Mouse (Mus musculus) regulatory T cell (primary cell): ENCODE results near the gene Abcc9.

ENCODE experiments used
- in situ Hi-C: fragments of 300-600 bp; cut with MboI, MseI; formaldehyde crosslinking; loops from one replicate; pipeline ENCODE4 v1.15.1; 2025; ENCODE audit warnings: high pct_unique_total_duplicates

The Abcc9 gene

DNA sequence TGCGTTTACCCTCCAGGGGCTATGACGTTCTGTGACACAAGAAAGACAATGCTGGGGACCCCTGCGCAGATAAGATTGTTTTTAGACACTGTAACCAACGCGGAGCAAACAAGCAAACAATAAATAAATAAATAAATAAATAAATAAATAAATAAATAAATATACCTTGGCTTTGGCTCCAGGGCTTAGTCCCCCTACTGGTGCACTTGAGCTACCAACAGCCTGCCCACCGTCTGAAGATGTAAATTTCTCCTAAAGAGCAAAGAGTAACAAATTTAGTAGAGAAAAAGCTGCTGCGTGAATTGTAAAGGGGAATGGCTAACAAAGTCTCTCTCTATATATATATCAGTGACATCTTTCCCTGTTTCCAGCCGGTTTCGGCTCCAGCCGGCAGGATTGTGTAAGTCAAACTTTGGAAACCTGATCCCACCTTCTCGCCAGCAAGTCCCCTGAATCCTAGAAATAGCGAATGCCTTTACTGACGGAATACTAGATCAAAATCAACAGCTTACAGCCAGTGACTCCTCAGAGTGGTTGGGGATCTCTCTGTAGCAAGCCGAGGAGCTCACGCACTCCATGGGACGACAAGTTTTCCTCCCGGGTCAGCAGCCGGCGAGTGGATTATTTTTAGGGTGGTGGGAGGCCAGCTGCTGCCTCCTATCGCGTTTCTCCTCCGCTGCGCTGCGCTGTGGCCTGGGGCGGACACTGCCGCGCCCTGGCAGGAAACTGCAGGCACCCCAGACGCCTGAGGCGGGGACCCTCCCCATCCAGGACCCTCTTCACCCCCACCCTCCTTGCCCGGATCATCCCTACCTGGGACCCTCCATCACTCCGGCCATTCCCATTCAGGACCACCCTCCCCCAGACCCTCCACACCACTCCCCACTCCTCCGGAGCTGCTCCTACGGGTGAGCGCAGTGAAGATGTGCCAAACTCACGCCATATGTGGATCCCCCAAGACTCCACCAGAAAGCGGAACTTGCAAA lies at the start of gene Abcc9:
Abcc9 (minus strand) TSS at position 664 of the 986 bp plus-strand sequence.
- in situ Hi-C loops: no loop called here

GRCm38 (mm10) chr6:142751365-142751764 lies 49.2 kb upstream of the Abcc9 start:
- in situ Hi-C loops: no loop called here

- in situ Hi-C loops: no loop called here
Observed at GRCm38 (mm10) chr6:142748057-142748708, 46.1 kb upstream of the Abcc9 start.

DNA sequence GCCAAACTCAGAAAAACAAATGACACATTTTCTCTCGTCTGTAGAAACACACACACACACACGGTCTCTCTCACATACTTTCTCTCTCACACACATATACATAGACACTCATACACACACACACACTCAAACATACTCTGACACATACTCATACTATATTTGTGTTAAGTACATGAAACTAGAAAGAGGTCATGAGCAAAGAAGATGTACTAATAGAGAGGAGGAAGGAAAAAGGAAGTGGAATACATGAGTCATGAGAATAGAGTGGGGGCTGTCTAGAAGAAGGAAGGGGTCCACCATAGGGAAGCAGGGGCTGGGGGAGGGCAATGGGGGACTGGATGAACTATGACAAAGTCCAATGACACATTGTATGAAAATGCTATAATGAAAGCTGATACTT lies 45.0 kb upstream of the Abcc9 start:
- in situ Hi-C loops: no loop called here

DNA sequence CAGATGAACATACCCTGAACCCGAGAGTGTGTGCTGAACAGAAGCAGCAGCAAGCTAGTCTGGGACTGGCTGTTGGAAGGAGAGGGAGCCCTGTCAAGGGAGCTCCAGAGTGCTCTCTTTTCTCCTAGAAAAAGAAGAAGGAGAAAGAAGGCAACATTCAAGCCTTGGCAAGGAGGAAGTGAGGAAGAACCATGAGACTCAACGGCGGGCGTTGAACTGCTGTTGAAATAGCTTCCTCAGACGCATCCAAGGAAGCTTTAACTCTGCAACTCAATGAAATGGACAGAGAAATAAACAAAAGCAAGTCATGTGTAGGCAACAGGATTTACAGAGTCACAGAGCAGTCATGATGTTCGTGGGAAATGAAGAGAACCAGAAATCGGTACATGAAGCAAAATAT lies 44.6 kb upstream of the Abcc9 start:
- in situ Hi-C loops: no loop called here

DNA sequence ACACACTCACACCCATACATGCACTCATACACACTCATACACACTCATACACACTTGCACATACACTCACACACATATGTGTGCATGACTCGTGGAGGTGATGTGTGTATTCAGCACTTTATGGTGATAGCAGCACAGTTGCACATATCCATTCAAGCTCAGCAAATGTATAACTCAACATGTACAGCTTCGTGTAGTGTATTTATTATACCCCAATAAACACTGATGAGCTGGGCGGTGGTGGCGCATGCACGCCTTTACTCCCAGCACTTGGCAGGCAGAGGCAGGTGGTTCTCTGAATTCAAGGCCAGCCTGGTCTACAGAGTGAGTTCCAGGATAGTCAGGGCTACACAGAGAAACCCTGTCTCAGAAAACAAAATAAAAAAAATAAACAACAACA lies 43.4 kb upstream of the Abcc9 start:
- in situ Hi-C loops: no loop called here

DNA sequence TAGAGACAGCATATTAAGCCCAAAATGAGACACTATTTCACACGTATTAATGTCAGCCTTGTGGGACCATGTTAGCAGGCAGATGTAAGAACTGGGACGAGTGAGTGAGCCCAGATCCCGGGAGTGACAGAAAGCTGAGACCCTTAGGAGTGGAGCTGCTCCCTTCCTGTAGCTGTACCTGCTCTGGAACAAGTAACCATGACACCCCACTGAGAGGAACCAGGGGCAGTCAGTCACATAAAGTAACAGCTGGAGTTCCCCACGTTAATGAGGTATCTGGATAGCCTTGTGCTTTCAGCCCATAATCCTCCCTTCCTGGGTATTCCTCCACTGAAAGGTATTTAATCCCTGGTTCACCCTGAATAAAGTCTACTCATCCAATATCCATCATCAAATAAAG lies 41.1 kb upstream of the Abcc9 start:
- in situ Hi-C loops: no loop called here

- in situ Hi-C loops: no loop called here
Observed at GRCm38 (mm10) chr6:142741763-142742162, 39.6 kb upstream of the Abcc9 start.

GRCm38 (mm10) chr6:142738637-142739036 lies 36.5 kb upstream of the Abcc9 start:
- in situ Hi-C loops: no loop called here

GRCm38 (mm10) chr6:142738225-142738624 lies 36.1 kb upstream of the Abcc9 start:
- in situ Hi-C loops: no loop called here

DNA sequence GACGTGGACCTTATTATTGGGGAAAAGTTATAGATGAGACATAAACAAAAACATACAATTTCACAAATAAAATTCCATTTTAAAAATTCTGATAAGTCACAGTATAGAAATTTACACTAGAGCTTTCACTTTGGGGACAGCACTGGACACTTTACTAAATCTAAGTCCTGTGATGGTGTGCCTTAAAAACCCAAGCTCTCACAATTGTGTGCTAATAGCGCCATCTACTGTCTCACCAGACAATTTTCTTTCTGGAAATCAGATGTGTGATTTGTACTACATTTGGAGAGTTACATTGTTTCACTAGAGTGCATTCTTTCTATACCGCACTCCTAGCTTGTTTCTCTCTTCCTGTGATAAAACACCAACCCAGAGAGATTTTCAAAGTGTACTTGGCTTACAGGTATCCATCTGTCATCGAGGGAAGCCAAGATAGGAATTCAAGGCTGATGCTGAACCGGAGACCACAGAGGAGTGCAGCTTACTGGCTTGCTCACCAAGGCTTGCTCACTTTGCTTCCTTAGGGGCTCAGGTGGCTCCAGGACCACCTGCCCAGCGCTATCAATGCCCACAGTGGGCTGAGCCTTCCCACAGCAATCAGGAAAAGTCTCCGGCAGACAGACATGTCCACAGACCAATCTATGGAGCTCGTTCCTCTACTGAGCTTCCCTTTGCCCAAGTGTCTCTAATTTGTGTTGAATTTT lies 33.3 kb upstream of the Abcc9 start:
- in situ Hi-C loops: no loop called here

DNA sequence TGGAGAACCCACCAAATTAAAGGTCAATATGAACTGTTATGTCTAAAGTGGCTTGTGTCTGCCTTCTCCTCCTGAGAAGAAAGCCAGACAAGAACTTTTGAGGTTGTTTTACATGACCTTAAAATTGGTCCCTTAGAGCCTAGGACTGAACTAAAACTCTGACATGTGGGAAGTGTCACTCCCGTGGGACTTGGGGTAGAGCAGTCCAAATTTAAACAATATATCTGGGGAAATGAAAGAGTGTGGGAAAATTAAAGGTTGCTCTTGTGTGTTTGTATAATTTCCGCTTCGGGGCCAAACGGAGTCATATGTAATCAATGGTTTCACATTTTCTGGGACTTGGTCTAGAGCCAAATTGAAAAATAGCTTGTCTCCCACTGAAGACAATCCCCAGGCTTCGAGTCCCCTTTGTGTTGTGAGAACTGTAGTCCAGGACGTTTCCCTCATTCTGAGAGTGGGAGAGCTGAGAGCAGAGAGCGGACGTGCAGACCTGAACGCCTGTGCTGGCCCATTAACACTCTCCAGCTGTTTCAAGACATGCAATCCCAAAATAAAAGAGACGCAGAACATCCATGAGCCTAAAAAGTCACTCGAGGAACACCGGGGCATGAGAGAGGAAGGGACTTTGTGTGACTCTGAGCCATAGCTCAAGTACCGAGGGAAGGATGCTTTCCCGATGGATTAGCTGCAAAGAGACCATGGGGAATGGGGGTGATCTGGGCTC lies 30.6 kb upstream of the Abcc9 start:
- in situ Hi-C loops: loop anchor here (5.0 kb wide), 1 partner anchor 205 kb away; no protein-coding TSS in a partner anchor

GRCm38 (mm10) chr6:142726032-142726431 lies 23.9 kb upstream of the Abcc9 start:
- in situ Hi-C loops: no loop called here

DNA sequence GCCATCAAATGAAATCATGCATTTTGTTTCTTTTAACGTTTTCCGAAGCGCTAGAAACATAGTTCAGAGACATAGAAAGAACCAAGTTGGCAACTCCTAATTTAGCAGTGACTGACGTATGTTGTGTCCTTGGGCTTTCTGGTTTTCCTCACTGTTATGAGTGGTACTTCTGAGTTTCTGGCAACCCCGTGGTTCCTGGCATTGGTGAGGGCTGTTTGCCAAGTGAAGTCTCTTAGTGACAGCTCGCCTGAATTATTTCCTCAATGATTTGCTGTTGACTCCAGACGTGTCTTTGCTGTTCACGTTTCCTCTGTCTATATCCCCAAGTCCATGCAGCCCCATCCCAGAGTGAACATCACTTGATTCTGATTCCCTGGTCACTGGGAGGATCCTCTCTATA lies 19.6 kb upstream of the Abcc9 start:
- in situ Hi-C loops: no loop called here

GRCm38 (mm10) chr6:142720641-142721040 lies 18.5 kb upstream of the Abcc9 start:
- in situ Hi-C loops: no loop called here

DNA sequence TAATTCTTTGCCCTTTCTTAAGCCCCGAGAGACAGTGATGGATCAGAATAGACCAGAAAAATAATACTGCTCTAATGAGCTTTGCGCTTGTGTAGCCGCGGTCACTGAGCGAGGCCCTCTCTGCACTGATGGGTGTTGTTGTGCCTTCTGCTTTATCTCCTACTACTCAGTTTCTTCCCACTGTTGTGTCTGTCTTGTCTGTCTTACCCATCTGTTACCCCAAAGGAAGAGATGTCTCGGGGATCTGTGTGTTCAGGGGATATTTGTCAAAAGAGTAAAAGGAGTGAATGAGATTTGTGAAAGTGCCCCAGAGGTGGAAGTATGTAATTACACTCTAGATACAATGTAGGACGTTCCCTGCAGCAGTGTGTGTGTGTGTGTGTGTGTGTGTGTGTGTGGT lies 16.1 kb upstream of the Abcc9 start:
- in situ Hi-C loops: no loop called here

DNA sequence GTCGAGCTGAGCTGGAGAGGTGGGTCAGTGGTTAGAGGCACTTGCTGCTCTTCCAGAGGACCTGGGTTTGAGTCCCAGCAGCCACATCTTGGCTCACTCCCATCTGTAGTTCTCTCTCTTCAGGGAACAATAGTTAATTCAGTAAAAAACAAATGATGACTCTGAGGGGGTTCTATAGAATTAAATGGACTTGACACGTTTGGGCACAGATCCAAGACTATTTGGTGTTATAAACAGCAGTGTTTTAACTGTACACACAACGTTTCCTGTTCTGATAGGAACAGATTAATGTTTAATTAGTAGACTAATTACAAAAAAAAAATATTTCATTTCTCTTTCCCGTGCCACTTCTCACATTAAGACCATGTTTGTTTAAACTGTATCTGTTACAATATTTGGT lies 15.1 kb upstream of the Abcc9 start:
- in situ Hi-C loops: no loop called here

GRCm38 (mm10) chr6:142715026-142715425 lies 12.9 kb upstream of the Abcc9 start:
- in situ Hi-C loops: no loop called here

GRCm38 (mm10) chr6:142711106-142711505 lies 9.0 kb upstream of the Abcc9 start:
- in situ Hi-C loops: no loop called here

- in situ Hi-C loops: no loop called here
Observed at GRCm38 (mm10) chr6:142710690-142711089, 8.6 kb upstream of the Abcc9 start.

- in situ Hi-C loops: no loop called here
Observed at GRCm38 (mm10) chr6:142708369-142708768, 6.3 kb upstream of the Abcc9 start.

GRCm38 (mm10) chr6:142706688-142707087 lies 4.6 kb upstream of the Abcc9 start:
- in situ Hi-C loops: no loop called here
